Mouse (Mus musculus) forelimb bud, embryonic 11.5 days (tissue): ENCODE data around the gene Sec61a1.

Experiments
- DNase-seq: peaks from one replicate; pipeline ENCODE4 v3.0.0-alpha.2; 2012; ENCODE audit warnings: low read depth, low spot score

The Sec61a1 gene

DNA sequence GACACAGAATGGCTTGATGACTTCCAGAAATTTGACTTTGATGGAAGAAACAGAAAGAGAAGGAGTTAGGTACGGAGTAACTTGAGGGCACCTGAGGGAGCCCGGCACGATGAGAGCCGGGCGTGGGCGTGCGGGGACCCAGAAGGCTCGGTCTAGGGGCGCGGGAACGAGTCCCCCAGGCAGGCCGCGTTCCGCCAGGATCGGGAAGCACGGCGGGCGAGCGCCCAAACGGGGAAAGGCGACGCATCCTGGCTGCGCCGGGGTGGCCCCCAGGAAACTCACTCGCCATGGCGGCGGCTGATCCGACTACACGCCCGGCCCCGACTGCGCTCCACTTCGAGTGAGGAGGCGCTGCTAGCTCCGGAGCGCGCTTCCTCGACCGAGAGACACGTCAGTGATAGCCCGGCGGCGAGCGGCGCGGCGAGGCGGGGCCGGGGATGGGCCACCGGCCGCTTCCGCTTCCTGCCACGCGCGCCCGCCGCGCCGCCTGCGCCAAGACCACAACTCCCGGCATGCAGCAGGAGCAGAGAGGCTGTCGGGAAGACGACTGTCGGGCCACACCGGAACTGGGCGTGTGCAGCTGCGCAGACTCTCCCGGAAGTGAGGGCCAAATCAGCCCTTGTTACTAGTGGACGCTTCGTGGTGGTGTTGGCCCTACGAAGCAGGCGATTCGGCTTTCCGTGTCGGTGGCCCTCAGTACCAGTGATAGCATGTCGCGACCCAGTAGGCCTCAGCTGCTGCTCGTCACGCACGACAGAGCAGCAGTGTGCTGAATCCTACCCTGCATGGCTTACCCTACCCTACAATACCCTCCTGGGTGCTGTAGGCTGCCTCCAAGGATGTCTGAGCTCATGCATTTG is at the start of gene Sec61a1:
Gene Sec61a1 (minus strand): TSS at position 502 of the 860 bp plus-strand sequence.
- peak; percentile 94 for DNase-seq

DNA sequence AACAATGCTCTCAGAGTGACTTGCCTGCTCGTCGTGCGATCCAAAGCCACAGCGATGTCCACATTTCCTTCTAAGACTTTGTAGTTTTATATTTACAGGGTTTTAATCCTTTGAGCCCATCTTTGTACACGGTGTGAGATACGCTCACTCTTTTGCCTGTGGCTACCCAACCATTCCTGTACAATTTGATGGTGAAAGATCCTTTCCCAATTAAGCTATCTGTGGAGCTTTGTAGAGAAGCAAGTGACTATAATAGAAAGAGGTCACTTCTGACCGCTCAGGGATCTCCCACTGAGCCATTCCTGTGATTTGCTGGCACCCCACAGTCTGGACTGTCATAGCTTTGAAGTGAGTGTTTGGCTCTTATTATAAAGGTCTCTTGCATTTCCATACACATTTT is 48.0 kb upstream of the Sec61a1 start:
- DNase-seq: no peak

DNA sequence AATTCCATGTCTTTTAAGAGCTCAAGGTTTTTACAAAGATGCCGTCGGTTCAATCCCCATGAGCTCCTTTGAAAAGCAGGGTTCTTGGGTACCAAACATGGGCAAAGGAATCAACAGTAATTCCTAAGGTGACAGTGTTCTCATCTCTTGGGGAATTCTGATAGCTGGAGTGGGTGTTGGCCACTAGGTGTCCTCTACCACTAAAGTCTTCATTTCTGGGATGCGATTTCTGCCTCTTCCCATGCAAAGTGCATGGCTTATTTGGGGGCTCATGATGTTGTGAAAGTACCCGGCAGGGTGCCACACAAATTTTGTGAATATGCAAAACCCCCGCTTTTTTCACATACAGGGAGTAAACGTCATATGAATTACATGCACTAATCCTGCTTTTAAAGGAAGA is 46.3 kb upstream of the Sec61a1 start:
- no peak for DNase-seq

DNA sequence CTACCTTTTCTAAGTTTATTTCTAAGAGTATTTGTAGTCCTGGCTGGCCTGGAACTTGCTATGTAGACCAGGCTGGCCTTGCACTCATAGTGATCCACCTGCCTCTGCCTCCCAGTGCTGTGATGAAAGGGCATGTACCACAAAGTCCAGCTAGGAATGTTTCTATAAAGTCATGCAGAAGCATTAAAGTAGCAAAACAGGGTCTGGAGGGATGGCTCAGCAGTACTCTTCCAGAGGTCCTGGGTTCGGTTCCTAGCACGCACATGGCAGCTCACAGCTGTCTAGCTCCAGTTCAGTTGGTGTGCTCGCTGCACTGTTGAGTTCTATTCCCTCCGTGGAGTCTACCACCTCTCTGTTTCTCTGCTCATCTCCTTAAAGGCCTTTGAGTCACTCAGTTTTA is 41.5 kb upstream of the Sec61a1 start:
- DNase-seq: no peak

DNA sequence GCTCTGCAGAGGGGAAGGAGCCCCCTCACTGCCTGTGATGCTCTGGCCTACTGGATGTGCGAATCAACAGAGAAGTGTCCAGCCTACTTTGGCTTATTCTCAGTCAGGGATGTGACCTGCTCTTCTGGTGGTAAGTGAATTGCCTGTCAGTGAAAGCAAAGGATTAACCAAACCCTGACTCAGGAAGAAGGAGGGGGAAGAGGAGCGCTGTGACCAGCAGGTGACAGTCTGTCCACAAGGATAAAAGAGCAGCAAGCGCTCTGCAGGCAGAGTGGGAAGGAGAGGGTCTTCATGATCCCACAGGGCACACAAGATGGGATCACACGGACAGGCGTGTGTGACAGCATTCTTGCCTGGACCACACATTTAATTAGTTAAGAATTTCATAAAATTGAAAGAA is 41.0 kb upstream of the Sec61a1 start:
- DNase-seq: no peak

DNA sequence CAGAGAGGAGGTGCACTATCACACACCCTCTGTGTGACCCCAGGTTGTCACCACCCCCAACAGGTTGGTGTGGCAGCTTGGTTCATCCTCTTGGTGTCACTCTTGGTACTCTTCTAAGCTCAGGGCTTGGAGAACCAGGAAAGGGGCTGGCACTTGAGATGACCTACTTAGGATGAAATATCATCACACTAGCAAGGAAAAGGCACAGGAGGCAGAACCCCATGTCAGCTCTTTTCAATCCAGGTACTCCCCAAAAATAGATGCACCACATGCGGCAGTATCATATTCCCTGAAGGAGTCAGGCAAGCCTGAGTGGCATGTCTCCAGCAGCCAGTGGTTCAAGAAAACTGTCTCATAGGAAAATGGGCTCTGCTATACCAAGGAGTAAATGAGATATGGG is 39.4 kb upstream of the Sec61a1 start:
- DNase-seq: no peak

DNA sequence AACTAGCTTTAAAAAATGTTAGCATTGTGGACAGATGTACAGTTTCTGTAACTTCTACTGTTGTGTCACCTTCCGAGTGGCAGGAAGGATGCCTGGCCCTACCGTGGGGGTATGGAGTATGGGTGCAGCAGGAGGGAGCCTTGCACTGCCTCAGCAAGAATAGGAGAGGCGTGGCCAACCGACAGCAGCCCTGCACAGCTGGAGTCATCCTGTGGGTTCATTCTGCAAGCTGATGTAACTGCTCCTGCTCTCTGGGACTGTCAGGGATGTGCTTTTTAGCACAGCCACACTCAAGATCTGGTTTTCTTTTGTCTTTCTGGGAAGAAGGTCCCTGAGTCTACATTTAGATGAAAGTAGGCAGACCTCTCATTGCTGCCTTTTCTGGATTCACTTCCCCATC is 38.8 kb upstream of the Sec61a1 start:
- no peak for DNase-seq

DNA sequence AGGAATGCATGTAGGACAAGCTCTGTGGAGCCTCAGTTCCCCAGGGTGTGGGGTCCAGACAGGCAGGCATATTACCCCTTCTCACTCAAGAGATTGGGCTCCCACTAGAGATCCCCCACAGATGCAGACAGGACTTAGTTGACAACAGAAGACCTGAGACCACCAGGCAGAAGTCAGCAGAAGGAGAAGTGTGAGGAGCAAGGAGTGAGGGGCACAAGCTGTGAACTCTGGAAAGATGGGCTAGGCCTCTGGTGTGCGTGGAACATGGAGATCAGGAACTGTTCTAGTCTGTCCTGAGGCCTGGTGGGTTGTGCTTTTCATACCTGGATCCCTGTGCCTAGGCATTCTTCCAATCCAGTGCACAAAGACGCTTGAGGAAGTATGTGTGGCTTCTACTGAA is 31.2 kb upstream of the Sec61a1 start:
- DNase-seq: no peak

DNA sequence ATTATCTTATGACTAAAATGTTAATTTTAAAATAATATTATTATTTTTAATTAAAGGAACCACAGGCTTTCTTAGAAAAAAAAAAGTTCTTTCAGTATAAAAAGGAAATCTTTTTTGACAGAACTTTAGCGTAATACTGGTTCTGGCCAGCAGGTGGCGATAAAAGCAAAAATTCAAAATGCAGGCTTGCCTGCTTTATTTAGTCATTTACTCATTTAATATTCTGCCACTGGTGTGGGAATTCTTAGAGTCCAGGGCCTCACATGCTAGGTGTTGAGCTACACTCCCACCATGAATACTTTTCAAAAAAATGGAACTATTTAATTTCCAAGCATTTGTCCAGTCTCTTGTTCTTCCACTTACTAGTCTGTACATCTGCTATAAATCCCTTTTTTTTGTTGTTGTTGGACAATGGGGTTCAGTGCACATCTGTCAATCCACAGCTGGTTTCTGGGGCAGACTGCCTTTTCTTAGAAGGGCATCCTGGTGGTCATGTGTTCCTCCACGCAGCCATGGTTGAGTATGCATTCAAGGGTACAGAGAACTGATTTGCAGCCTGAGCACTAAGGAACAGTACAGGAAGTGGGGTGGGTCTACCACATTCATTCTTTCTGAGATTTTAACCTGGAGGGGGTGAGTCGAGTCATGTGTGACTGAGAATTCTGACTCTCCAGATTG is 30.6 kb upstream of the Sec61a1 start:
- DNase-seq: peak; percentile 63

DNA sequence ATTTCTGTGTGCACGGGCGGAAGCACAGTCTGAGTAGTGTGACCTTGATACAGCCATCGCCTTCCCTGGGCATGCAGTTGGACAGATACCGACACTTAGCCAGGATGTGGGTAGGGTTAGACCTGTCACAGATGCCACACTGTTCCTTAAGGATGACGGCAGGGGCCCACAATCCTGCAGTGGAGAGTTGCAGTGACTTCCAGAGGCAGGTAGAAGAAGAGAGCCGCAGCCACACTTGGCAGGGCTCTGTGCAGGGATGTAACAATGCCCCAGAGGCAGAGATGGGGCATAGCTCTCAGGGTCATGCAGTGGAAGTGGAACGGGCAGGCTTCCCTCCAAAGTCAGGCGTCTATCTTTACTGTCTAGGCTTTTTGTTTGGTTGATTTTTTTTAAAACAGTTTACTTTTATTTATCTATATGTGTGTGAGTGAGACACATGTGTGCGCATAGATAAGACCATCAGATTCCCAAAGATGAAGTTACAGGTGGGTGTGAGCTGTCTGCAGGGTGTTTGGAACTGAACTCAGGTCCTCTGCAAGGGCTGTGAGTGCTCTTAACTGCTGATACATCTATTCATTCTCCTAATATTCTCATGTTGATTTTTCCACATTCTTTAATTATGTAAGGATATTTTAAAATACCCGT is 29.8 kb upstream of the Sec61a1 start:
- no peak for DNase-seq

DNA sequence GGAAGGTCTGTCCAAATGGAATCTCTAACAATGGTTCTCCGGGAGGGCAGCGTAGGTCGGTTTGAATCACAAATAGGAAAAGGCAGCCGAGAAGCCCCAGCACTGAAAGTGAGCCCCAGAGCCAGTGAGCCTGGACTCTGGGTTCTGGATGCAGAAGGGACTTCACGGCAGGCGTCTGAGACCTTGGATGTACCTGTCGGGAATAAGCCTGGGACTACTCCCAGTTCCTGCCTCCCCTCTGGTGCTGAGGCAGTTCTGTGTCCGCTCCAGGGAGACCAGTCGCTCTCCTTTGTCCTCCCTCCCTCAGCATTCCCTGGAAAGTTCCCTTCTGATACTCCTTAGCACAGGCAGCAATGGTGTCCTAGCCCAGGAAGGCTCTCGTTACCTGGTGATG is 26.7 kb upstream of the Sec61a1 start:
- no peak for DNase-seq

DNA sequence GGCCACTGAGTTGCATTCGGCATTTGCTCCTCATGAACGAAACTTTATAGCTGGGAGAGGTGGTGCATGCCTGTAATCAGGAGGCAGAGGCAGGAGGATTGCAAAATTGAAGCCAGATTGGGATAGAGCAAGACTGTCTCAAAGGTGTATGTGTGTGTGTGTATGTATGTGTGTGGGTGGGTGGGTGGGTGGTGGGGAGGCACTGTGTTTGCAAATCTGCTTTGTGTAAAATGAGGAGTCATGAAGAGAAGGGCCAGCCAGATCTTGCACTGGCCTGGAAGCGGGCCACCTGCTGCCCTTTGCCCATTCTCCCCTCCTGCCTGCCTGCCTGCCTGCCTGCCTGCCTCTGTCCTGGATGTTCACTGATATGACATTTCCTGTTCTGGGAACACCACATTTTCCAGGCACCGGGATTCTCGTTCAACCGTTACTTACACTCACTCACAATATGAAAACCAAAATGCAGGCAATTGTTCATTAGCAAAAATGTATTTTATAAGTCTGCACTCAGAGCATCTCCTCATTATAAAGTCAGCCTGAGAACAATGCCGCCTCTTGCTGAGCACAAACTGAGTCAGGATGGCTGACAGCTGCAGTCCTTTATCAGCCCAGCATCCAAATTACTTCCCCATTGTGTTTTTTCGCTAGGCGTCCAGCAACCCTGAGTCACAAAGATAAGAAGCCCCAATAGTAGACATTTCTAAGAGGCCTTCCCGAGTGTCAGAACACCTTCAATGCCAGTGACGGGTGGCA is 26.1 kb upstream of the Sec61a1 start:
- no peak for DNase-seq

DNA sequence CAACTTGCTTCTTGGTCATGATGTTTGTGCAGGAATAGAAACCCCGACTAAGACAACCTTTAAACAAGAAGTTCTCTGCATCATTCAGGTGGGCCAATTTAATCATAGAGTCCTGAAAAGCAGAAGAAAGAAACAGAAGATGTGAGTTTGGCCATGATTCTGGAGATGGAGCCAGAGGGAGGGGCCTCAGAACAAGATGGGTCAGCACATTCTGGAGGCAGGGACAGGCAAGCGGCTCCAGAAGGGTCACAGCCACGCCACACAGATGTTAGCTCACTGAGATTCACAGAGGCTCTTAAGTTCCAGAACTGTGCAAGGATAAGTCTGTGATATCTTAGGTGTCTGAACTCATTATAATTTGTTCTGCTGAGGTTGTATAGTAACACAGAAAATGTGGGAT is 25.5 kb upstream of the Sec61a1 start:
- DNase-seq: no peak

DNA sequence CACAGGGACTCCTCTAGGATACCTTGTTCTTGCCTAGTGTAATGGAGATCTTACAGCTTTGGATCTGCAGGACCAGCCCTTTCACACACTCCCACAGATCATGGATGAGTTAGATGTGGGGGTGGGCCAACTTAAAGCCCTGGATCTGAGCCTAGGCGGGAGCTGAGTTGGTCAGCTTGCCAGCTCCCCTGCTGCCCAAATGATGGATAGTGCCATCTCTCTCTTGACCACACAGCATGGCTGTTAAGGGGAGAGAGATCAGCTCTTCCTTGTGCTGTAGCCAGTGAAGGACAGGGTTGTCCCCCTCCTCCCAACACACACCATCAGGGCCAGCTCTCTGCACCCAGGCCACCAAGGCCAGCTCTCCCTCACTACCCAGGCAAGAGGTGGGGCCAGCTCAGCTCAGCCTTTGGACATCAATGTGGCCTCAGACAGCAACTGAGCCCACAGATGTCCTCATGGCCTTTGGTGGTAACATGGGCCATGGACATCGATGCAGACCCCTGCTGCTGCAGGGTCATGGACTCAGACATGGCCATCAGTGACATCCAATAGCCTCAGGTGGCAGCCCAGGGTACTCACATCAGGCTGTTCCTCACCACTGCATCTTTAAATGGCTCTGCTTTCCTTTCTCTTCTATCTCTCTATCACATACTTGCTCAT is 21.5 kb upstream of the Sec61a1 start:
- DNase-seq: no peak

DNA sequence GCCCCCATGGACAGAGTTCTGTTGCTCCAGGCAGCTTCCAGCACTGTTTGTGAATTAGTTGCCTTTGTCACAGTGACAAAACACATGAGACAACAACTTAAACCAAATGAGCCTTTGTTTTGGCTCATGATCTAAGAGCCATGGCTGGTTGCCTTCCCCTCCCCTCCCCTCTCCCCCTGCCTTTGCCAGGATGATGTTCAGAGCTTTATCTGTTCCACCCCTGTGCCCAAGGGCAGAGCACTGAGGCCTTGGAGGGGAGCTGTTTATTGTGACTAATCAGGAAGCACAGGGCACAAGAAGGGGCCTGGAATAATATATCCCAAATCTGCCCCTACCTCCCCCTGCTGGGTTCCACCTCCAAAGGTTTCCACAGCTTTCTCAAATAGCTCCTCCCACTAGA is 11.6 kb upstream of the Sec61a1 start:
- no peak for DNase-seq

DNA sequence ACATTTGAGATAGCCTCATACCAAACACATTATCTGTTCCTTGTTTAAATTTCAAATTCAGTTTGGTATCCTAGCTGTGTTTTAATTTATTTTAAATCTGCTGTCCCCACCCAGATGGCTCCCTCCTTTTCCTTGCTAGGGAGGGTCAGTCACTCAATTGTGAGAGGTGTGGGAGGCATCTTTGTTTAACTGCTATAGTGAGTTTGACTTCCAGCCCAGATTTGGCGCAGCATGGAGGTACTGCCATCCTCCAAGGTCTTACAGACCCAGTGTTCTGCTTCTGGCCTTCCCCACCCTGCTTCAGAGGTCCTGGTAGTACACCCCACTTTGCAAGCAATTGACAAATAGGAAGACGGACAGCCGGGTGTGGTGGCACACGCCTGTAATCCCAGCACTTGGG is 5.4 kb upstream of the Sec61a1 start:
- no peak for DNase-seq

DNA sequence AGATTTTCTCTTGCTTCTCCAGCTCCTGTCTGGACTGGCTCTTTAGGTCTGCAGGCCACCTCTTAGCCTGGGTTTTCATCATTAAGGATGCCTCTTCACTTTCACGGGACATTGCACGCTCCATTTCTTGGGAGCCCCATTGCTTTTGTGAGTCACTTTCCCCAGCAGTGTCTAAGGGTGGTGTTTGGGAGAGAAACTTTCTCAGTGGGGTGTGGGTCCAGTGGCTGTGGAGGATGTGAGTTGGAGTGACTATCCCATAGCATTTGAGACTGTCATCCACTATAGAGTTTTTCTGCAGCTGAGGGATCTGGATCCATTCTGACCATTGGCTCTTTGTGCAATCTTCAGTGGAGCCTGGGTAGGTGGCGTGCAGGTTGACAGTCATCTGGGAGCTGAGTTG is 4.7 kb upstream of the Sec61a1 start:
- no peak for DNase-seq

DNA sequence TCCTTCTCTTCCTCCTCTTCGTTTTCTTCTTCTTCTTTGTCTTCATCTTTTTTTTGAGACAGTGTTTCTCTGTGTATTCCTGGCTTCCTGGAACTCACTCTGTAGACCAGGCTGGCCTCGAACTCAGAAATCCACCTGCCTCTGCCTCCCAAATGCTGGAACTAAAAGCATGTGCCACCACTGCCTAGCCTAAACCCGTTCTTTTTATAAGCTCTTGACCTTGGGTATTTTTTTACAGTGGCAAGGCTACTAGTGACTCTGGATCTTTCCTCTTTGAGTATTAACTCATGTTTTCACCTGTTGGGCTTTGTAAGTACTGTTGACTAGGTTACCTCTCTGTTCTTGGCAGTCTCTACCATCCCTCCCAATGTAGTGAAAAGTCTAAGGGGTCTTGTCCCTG is 4.3 kb upstream of the Sec61a1 start:
- no peak for DNase-seq

DNA sequence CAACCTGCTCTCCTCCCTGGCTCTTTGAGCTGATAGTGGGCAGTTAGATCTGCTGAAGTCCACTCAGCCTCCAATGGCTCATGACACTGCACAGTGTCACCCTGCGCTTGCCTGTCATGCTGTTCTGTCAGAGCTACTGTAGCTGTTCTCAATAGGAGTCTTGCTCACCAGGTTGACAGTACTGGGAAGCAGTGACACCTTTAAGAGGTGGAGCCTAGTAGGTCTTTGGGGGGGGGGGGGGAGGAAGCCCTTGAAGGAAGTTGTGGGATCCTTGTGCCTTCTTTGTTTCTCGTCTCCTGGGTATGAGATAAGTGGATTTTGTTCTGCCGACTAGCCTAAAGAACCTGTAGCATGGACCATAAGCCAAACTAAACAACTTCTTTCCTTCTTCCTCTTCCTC is 3.9 kb upstream of the Sec61a1 start:
- DNase-seq: no peak

DNA sequence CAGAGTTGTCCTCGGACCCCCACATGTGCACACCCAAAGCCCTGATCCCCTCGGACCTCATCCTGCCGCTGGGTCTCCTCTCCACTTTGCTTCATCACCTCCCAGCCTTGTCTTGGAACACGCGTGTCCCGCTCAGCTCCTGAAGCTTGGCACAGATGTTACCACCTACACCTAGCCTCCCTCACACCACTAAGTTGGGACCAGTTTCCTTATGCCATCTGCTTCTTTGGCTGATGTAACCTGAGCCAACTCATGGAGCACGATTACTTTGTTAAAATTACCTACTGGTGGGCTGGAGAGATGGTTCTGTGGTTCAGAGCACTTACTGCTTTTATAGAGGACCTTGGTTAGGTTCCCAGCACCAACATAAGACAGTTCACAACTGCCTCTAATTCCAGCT is 3.1 kb upstream of the Sec61a1 start:
- DNase-seq: no peak

DNA sequence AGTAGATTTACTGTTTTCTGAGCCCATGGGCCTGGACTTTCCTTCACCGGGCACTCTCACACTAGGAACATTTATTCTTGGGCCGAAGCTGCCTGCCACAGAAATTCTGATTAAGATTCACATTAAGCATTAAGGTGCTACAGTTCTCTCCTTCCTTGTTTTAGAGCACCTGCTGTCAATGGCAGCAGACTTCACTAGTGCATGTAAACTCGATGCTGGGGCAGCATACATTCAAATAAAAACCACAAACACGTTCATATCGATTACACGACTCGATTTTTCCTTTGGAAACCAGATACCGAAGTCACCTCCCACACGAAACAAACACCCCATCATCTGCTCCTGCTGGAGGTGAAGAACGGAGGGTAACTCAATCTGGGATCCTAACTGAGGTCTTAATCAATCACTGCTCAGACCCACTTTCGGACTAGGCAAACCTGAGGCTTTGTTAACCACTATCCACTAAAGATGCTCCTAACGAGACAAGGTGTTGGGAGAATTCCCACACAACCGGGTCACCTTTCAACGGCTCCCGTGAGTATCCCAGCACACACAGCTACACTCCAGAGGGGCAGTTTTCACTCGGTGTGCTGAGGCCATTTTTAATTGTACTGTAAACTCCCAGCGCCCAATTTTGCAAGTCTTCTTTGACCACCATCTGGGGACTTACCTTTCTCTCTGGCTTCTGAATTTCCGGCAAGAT is 853 bp downstream of the Sec61a1 start:
- DNase-seq: no peak
